Mouse (Mus musculus): Measurements from ENCODE around the gene Cth. TPM values are rescaled to one million over a fixed set of nuclear protein-coding genes. Genes with fewer than 3 reads are reported as not detected.

Cth gene
- total RNA-seq, 2 experiments from 2014 or later = 7.5 to 8.4 TPM

DNA sequence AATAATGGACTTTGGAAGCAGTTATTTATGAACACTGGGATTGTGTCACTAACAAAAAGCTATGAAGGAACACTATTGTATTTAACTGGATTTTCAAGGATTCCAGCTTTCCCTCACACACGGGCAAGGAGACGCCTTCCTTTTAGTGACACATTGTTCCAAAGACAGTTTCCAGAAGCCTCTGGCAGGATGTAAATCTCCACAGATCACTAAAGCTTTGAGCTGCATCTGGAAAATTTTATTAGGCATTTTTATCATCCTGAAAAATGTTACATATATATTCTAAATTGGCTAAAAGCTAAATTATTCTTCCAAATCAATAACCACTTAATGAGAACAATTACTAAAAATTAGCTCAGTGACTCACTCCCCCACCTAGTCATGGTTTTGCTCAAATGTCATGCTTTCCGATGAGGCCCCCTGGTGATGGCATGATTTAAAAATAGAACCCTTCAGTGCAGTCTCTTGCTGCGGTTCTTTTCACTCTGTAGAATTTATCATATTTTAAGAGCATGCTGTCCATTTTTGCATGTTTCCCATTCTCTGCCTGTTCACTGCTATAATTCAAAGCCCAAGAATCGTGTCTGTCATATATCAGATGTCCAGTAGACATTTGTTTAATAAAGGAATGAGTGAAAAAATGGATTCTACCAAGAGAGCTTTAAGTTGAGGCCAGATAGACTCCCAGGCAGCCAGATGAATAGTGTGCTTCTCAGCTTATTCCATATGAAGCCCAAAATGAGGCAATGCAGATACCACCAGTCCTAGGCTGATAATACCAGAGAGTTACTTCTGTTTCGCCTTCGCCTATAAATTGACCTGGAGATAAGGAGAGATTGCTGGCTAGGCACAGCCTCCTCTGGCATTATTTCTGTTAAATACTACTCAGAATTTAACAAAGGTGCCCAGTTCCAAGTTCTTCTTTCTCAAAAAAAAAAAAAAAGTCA, 77.3 kb downstream of the Cth start:
- no peak for DNase-seq (ENCODE audit: extremely low spot score in 1 of 2, low spot score in 1 of 2)

Other genes with a start within 250 kb of the Cth start
- 100 to 1,000 TPM; 102 to 109 TPM for gene Ankrd13c, start 22.2 kb upstream of the Cth start, total RNA-seq (2021)
- 100 to 1,000 TPM; 128 to 183 TPM for gene Srsf11, start 111.6 kb upstream of the Cth start, total RNA-seq (2021)
- gene Lrrc40, start 111.6 kb upstream of the Cth start, total RNA-seq (2021) = 10 to 100 TPM; 25.3 to 28.3 TPM